Mouse (Mus musculus) urinary bladder, adult 2 months (tissue): Measurements from ENCODE around the gene Greb1. TPM values are rescaled to one million over a fixed set of nuclear protein-coding genes. Genes with fewer than 3 reads are reported as not detected.
A peak's percentile ranks its signal among the peaks of the same experiment; 100 is the strongest.
"Not testable (repeated sequence)": the region's sequence is repeated elsewhere in the genome, so short reads cannot be mapped to it uniquely, and the experiment has no call there.

Experiments used
- DNase-seq: peaks from one replicate; pipeline ENCODE4 v3.0.0; 2022; ENCODE audit warnings: low spot score
- polyA plus RNA-seq: library from polyadenylated mRNA; depleted of rRNA; stranded (reverse); fragments of >200 nt; gene quantifications from 2 replicates; pipeline ENCODE4 v1.2.3, GENCODE M21; 2012

Gene Greb1
- polyA plus RNA-seq, 1 experiment = 0.29 TPM

DNA sequence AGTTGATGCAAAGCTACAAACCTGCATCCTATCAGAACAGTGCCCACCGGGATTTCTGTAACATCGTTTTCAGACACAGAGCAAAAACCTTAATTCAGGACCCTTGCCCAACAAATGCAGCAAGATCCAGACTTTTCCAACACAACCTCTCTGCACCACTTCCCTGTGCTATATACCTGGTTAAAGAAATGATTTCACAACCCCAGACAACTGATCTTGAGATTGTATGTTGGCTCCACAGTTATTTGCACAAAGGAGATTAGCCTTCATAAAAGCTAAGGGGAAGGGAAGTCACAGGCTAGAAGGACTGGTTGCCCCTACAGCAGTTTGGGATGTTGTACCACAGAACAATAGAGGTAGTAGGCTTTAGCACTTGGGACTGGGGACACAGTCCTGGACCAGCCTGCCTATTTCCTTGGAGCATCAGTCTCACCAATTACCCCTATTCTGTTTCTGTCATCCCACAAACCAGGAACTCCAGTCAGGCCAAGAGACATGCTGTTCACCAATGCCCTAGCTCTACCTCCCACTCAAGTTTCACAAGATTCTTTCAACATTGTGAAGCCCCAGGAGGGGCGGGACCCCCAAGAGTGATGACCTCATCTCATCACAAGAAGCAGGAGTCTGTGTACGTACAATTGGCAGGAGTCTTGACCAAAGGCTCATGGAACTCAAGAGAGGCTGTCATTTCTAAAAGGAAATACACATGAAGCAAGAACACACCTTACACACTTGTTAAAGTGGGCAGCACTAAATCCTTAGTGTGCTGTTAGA is 36.9 kb downstream of the Greb1 start:
- no peak for DNase-seq

DNA sequence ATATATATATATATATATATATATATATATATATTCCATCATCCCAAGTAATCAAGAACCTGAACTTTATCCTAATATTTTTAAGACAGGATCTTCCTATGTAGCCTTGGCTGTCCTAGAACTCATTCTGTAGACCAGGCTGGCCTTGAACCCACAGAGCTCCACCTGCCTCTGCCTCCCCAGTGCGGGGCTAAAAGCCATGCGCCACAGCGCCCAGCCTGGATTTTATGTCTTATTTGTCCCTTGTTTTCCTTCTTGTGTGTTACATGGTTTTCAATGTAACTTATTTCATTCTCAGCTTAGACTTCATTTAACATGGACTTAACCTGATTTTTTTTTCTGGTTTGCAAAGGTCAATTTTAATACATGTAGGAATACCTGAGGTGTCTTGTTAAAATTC is 39.2 kb downstream of the Greb1 start:
- DNase-seq = no peak

DNA sequence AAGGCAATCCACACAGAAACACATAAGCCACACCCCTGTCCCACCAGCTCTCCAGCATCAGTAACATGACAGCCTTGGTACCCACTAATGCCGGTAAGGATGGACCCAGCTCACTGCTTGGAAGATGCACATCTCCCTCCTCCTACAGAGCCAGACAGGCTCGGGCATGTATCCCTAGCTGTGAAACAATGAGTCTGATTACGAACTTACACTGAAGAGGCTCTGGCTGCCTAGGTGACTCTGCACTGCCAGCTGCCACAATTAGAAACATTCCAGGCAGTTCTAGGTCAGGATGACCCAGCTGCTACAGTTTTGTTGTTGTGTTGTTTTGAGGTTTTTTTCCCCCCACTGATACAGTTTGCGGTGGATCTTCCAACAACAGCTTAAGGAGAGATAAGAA is 40.4 kb downstream of the Greb1 start:
- DNase-seq = no peak

DNA sequence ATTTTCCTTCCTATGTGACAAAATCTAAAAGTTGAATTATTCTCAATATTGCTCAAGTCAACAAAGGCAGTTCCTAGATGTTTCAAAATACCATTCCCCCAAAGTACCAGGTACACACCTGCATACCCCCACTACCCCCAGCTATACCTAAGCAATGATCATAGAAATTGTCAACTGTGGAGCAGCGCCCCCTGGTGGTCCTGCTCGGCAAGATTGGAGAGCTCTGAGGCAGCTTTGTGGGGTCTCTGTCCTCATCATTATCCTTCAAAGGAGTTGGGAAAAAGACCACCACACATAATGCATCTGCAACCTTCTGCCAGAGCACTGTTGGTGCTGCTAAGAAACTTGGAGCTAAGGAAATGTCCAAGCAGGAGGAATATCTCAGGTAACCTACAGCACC is 46.4 kb downstream of the Greb1 start:
- DNase-seq = peak; percentile 29

DNA sequence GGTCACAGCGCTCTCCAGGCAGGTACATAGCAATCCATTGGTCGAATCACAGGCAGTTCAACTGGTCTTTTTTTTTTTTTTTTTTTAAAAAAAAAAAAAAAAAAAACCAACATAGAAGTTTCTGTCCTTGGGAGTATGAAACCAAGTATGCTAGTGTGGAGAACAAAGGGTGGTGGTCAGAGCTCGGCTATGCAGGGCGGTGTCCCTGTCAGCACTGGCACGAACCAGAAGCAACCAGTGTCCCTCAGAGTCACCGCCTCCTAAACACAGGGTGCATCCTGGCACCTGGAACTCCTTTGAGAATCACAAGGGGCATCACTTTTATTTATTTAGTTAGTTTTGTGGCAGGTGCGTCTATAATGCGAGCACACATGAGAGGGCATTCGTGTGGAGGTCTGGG is 47.1 kb downstream of the Greb1 start:
- DNase-seq = no peak

DNA sequence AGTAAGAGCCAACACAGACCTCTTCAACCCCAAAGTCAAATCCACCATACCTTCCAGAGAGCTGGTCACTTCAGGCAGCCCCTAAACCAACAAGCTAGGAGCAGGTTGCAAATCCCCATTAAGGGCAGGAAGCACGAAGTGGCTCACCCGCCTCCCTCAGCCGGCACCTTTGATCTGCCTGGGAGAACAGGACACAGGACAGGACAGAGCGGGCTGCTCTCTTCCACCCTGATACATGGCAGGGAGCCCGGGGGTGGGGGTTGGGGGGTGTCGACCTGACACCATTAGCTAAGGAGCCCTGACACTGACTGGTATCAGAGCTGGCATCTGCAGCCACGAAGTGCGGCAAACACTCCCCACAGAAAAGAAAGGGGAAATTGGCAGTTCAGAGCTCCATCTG is 47.6 kb downstream of the Greb1 start:
- DNase-seq = no peak

DNA sequence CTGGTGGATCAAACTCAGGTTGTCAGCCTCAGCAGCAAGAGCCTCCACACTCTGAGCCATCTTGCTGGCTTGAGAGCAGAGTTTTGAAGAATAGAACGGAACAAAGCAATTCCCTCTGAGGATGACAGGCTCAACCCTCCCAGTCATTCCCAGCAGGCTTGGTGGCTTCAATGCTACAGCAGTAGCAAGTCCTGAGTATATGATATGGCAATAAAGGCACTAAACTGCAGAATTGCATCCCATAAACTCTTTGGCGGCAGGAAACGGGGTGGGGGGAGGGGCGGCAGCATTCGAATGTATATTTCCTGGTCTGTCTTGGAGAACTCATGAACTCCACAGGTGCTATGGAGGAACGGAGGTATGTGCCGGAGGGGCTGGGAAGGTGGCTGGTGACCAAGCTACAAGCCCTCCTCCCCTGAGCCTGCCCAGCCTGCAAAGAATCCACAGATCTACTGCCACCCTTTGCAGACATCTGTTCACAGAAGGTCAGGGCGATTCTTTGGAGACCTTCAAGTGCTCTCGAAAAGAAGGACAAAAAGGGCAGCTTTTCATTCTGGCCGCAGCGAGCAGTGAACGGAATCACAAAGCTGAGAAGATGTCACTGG is 48.3 kb downstream of the Greb1 start:
- no peak for DNase-seq

DNA sequence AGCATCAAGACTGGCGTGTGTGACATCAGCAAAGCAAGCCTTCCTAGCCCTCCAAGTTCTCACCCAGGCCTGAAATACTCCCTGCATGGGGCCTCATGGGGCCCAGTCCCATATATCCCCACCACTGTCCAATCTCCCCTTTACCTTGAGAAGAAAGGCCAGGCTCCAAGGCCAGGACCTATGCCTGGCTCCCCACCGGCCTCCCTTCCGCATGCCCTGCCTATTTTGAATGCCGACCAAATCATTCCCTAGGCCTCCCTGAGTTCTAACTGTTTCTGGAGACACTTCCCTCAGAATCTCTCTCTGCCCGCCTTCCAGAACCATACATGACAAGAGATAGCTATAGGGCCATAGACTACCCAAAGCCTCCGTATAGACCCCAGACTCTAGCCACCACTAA is 49.1 kb downstream of the Greb1 start:
- no peak for DNase-seq

DNA sequence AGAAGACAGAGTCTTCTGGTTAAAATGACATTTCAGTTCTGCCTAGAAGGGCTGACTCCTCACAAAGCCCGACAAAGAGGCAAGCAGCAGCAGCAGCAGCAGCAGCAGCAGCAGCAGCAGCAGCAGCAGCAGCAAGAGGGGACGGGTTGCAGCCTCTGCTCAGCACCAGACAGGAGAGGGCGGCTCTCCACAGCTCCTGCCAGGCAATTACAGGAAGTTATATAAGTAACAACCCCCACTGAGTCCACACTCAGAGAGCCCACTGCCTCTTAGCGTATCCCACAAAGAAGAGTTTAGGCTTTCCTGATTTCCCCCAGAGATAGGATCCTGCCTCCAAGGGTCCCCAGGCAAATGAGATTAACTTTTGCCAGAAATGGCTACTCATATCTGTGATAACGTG is 60.6 kb downstream of the Greb1 start:
- no peak for DNase-seq

DNA sequence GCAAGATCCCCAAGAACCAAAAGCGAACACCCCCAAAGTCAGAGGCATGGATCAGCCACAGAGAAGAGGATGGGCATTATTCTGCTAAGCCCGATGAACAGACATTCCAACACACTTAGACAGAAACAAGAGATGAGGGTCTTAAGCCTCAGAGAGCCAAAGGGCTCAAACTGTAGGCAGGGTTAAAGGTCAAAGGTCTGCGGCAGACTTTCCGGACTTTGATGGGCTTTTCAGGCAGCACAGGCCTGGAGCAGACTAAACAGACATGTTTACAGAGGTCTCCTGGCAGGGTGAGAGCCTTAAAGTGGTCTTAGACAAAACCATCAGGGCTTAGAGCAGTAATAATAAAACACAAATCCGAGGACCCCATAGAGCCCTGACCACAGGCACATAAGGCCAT is 63.4 kb downstream of the Greb1 start:
- DNase-seq = no peak

DNA sequence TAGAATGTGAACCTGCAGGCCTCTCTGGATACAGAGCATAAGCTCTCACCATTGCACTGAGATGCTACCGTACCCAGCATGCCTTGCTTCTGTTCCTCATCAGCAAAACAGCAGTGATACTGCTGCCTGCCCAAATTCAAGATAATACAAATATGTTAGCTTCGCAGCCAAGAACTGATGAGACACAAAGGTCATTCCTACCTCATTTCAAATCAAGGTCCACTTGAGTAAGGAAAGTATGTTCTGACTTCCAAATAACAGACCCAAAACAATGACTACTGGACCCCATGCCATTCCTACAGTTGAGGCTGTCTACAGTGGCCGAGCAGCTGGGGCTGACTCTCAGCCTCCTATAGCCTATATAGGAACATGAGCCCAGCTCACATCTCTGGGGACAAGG is 66.0 kb downstream of the Greb1 start:
- no peak for DNase-seq

DNA sequence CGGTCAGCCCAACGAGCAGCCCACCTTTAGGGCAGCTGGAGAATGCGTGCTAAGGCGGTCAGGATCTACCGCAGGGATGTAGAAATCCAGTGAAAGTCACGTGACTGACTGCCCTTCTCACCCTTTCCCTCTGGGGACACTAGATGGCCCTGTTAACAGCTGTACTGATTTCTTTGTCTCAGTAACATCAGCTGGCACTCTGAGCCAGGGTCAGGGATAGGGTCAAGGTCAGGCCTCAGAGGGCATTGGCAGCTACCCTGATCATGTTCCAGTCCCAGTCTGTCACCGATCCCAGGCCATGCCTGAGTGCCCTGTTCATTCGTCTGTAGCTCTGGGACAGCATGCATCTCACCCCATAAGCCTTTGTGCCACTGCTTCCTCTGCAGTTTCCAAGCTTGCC is 66.7 kb downstream of the Greb1 start:
- no peak for DNase-seq

DNA sequence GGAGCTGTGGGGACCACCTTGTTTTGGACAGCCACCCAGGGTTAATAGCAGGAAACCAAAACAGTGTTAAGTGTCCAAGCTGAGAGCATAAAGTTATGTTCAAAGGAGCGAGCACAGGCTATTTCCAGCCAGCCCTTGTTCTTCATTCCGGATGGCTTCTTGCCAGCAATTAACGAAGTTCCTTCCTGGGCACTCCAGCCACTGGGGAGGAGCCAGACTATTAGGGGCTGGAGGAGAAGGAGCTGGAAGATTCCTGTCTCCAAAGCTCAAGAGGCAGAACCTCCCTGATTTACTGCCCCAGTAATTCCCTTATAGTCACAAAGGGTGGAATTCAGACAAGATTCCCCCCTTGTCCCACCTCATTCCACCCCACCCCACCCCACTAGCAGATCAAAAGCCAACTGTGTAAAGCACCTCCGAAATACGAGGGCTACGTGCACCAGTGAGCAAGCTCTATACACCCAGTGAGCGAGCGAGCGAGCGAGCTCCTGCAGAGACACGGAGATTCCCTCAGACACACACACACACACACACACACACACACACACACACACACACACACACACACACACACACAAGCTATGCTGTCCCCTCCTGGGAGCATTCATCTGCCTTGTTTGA is 69.5 kb downstream of the Greb1 start:
- no peak for DNase-seq

DNA sequence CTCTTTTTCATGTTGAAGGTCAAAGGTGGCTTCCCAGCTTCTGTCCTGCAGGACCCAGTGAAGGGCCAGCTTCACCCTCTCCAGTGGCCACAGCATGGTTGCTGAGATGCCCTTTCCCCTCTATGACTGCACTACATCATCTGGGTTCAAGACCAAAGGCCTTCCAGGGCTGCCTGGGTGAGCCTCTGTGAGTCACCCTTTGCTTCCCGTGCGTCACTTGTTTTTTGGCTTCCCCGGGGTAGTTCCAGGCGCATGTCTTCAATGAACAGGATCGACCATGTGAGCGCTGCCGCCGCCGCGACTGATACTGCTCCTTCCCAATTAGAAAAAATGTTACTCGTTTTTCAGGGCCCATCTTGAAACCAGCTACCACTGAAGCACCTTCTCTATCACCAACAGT is 70.5 kb downstream of the Greb1 start:
- no peak for DNase-seq

DNA sequence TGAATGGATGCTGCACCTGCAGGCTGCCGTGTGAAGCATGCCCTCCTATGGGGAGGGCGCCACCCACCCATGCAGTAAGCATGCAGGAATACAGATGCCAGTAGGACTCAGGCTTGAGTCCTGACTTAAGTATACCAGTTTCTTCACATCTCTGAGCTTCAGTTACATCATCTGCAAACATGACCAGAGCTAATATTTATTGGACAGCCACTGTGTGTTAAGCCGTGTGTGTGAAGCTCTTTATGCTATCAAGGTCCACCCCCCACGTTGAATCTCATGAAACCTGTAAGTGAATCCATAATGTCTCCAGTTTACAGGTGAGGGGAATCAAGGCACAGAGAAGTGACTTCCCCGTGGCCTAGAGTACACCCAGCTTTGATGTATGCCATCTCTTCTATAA is 72.5 kb downstream of the Greb1 start:
- no peak for DNase-seq

DNA sequence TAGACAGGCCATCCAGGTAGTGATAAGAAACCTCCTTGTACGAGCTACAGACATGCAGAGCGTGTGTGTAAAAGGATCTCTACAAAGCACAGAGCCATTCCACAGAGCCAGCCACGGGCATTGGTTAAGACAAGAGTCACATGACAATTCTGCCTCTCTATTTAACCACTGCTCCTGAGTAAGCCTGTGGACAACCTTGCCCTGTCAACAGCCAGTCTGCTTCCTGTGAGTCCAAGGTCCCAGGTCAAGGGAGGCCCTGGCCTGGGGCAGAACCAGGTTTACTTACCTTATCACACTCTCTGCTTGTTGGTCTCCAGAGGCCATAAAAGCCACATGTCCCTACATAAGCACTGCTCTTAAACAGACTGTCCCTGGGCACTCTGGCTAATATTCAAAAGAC is 74.5 kb downstream of the Greb1 start:
- DNase-seq = no peak

DNA sequence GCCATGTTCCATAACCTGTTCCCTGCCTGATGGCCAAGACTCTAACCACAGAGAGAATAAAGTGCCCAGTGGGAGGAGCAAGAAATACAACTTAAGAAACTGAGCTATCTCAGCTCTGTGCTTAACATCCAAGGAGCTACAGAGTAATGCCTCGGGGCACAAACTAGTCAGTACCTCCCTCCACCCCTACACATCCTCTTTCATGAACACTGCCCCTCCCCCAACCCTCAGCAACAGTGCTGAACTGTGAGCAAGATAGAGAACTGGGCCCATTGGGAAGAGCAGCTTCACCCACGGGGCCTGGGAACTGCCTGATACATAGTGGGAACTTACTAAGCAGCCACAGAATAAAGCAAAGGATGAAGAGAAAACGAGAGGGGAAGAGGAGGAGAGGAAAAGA is 77.1 kb downstream of the Greb1 start:
- no peak for DNase-seq

DNA sequence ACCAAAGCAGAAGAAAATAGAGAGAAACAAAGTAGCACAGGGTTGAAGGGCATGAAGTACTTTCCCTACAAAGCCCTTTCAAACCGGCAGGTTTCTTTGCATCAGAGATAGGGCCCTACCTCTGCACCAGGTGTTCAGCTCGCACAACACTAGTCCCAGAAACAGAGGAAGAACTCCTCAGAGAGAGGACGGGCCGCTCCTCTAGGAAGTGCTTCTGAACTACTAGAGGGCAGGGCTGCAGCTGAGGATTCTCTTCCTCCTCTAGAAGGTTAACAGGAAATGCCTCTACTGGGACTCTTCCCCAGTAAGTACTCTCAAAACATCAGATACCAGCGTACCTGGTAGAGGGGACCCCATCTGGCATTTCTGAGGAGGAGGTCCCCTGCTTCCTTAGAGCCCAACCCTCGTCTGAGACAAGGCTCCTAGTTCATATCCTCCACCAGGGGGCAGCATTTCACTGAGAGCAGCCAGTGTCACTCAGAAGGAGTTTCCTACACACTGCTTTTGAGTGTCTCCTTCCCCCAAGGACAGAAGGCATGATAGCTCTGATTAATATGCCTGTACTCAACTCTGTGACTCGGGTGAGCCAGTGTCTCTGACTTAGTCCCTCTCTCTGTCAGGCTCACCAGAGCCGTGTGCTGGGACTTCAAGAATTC is 81.9 kb downstream of the Greb1 start:
- no peak for DNase-seq

DNA sequence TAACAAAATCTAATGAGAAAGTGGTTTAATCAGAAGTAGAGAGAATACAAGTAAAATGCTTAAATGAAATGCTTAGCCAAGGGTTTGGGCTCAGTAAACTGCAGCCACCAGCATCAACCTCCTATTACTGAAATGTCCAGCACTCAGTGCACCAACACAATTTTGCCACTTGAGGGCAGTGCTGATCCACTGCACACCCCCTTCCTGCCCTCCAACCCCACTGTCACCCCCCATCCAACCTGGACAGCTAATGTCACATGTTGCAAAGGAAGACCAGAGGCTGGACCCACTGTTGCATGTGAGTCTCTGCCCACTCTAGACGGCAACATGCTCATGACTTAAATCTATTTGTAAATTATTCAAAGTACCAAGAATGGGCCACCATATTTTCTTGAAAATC is 83.0 kb downstream of the Greb1 start:
- DNase-seq = no peak

DNA sequence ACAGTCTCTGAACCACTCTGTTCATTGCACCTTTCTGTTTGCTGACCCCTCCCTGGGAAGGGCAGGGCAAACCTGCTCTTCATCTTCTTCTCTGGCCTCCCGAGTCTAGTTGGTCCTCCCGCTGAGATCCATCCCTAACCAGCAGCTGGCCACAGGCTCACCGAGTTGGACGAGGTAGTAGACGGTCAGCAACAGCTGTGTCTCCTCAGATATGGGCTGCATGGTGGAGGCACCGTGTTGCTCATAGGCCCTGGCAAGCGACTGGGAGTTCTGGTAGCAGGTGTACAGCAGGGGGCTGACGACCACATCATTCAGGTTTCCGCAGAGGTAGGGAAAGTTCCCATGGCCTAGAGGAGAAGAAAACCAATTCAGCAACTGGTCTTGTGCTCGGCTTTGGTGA is 86.1 kb downstream of the Greb1 start:
- no peak for DNase-seq

DNA sequence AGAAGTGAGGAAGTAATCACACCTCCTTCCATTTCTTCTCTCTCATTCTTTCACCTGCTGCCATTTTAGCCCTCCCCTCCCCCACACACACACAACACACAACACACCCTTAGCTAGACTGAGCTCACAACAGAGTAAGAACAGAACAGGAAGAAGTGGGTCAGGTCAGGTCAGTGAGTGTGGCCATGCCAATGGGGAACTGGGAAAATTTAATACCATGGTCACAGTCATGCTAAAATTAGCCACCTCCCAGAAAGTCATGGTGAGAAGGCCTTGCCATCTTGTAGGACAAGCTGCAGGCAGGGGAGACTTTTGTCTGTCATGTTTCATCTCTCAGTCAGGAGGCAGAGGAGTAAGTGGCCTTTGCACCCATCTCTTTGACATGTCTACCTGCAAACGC is 102.0 kb downstream of the Greb1 start:
- no peak for DNase-seq

DNA sequence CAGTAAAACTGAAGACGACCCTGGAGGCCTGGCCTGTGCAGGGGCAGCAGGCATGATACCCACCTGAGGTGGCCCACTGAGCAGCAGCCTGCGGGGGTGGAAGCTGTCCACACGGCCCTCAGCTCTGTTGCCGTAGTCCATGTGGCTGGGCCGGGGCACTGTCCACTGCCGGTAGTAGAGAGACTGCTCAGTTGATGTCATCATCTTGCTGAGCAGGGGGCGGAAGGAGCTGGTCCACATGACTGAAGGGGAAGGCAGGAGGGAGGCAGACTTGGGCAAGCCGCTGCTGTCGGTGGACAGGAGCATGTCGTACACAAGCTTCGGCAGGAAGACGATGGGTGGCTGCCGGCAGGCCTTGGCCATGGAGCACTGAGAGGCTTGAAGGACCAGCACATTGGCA is 104.5 kb downstream of the Greb1 start:
- DNase-seq = no peak

DNA sequence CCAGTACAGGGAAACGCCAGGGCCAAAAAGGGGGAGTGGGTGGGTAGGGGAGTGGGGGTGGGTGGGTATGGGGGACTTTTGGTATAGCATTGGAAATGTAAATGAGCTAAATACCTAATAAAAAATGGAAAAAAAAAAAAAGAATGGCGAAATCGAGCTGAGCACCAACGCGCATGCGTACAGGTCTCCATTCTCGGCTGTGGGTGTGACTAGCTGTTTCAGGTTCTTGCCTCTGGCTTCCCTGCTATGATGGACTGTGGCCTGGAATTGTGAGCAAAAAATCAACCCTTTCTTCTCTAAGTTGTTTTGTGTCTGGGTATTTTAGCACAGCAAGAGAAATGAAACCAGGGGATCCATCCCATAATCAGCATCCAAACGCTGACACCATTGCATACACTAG is 105.4 kb downstream of the Greb1 start:
- not testable (repeated sequence) for DNase-seq
